Mouse (Mus musculus) adrenal gland, adult 8-10 months (tissue): ENCODE measurements at regions not wholly inside any gene's neighbourhood (a gene's known extent, or its start where the extent isn't known, plus 50 kb on each side); places are given as distances from the start of the nearest gene placed in this dataset.

ENCODE experiments used
- DNase-seq: peaks from one replicate; pipeline ENCODE4 v3.0.0; 2022

DNA sequence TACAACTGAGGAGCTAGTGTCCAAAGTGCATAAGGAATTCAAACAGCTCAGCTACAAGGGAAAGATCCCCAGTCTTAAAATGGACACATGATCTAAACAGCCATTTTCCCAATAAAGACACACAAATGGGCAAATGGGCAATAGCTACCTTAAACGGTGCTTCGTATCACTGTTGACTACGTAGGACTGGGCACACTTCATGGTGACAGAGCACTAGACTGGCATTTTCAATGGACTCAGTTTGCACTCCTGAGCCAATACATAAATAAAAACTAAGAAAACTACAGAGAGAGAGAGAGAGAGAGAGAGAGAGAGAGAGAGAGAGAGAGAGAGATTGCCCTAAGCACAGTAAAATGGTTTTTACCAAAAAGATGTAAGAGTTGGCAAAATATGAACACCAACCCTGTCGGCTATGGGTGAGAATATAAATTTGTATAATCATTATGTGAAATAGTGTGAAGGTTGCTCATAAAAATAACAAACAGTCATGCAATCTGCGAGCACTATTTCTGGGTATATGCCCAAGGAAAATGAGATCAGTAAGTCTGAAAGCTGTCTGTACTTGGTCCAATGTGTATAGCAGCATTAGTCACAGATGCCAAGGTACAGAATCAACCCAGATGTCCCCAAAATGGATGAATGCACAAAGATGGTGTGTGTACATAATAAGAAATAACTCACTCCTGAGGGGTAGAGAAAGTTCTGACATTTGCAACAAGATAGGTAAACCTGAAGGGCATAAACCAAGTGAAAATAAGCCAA lies 312.9 kb upstream of the Clec14a start:
- DNase-seq = no peak

DNA sequence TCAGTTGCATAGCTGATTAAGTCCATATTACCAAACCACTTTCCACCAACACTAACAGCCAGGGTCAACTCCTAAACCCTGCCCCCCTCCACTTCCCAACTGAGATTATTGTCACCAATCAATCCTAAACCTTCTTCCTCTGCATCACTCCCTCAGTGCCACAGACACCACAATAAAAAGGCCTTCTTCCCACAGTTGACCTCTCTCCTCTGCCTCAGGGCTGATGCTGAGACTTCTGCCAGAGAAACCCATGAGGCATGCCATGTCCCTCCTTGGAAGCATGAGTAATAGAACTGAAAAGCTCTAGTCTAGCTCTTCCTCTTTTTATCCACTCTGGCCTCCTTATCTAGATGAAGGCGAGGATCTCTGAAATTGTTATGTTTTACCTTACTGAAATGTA lies 300.0 kb upstream of the Clec14a start:
- DNase-seq = no peak

DNA sequence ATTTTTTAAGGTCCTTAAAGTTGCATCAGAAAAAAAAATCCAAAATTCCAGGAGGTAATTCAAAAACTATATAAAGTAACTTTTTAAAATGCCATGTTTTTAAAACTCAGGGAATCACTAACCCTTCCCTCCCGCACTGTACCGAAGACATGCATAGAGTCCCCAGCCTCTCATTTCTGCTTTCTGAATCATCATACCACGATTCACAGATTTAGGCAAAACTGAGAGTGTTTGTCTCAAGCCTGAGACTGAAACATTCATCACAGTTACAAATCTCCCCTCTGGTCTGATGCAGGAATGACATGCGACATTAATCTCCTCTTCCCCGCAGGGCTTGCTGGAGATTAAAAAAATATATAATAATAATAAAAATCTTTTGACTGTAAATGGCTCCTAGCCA lies 291.8 kb upstream of the Clec14a start:
- no peak for DNase-seq

DNA sequence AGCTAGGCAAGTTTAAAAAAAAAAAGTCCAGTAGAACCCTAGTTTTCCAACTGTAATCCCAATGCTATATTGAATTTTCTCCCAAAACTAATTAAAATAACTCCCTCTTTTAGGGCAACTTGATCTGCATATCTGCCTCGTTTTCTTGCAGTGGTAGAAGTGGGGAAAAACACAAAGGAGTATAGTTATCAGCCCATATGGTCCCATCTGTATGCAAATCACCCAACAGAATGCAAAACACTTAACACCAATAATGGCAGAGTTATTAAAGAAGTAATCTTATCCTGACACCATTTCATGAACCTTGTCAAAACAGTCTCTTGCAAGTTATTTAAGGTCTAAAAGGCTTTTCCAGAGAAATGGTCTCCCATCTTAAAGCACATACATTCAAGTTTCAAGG lies 290.7 kb upstream of the Clec14a start:
- no peak for DNase-seq

DNA sequence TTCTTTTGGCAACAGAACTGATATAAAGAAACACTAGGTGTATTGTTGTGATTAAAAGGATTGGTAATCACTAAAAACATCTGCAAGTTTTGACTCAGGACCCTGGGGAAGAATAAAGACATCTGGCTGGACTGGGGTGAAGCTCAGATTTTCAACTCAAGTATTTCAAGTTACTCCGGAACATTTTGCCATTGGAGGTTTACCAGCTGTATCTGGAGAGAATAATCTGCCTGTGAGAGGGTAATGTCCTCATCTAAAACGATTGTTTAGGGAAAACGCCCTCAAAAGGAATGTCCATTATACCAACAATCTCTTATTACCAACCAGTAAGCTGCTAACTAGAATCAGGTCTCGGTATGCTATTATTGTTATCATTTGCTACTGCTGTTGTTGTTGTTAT lies 288.2 kb upstream of the Clec14a start:
- DNase-seq = no peak

DNA sequence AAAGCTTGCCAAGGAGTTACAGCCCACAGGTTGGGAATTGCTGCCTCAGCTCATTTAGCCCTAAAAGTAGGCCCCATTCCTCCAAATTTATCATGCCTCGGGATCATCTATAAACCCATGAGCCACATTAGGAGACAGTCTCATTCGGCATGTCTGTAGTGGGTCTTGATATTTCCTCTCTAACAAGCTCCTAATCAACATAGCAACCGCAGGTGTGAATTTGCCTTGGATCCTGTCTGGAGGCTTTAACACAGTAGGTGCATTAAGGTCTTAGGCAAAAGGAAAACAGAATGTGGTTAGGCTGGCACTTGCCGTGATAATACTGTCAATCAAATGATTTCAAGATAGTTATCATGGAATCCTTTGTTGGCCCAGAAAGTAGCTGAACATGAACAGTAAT lies 287.7 kb upstream of the Clec14a start:
- no peak for DNase-seq

DNA sequence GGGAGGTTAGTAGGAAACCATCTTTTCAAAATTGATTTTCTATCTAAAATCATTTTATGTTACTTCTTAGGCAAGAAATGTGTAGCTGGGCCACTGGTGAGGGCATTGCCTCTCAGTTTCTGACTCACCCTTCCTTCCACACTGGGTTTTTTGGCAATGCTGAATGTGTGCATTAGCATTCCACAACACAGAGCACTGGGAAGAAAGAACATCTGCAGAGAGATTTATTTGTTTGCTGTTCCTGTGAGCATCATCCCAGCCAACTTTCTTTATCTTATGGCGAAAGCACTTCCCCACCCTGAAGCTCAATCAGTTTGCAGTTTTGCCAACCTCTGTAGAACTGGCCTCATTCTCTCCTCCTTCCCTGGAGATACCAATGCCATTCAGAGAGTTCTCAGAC lies 287.0 kb upstream of the Clec14a start:
- DNase-seq = no peak

DNA sequence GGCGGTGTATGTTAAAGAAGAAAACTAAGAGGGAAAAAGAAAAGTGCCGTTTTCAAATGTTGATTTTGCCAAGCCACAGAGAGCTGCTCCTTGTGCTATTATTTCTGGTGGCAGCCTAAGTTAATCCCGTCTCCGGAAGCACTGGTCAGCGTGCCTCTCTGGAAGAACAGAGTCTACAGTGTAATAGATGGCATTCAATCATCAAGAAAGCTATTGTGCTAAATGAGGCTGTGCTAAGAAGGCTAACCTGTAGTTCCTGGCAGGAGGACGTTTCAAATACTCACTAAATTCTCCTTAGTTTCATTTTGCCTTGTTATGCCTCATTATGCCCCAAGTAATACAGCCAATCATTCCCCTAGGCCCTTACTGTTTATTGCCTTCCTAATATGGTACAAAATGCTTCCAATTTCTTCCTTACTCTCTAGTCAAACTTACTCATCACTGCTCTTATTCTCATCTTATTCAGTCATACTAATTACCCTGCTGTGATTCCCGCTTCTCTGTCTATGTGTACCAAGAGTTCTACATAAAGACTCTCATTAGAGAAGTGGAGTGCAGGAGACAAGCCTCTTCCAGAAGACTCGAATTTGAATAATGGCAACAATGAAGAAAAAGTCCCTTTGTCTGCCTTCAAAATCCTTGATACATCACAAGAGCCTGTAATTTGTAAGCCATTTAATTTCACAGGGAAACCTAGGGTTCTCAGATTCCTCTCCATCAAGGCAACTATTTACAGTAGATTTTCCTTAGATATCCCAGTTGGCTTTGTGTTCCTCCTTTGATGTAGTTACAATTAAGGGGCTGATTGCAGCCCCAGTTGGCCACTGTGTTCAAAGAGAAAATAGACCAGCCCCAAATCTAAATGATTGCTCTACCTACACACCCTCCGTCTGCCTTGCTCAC lies 282.0 kb upstream of the Clec14a start:
- DNase-seq = no peak

DNA sequence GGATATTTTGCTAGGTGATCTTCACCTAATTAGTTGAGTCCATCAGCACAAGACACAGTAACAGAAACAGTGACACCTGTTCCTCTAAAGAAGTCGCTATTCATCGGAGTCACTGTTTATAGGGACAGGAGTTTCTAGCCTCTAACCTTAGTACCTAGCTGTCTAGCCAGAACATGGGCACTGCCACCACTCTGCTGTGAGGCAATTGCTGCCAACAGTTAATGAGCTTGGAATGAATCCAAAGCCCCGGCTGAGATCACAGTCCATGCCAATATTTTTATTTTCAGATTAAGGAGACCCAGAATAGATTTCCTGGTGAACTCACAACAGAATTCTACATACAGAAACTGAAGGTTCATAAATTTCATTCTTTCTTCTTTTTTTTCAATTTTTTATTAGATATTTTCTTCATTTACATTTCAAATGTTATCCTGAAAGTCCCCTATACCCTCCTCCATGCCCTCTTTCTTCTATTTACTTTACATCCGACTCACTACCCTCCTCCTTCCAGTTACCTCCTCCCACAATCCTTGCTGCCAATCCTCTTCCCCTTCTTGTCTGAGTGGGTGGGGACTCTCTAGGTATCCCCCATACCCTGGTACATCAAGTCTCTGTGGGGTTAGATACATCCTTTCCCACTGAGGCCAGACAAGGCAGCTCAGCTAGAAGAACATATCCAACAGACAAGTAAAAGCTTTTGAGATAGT lies 276.9 kb upstream of the Clec14a start:
- DNase-seq = no peak

DNA sequence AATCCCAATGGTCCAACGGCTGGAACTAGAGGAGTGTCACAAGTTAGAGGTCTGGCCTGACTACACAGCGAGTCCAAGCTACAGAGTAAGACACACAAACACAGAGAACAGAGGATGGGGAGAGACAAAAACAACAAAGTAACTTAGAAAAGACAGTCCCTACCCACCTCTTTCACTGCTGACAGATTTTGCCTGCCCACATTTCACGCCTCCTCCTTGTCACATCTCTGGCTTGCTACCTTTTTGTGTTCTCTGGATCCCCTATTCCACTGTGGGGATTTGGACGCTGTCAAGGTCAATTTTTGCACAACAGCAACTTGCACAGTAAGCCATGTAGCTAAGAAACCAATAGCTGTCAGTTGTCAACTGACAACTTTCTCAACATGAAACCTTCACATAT lies 275.8 kb upstream of the Clec14a start:
- no peak for DNase-seq

DNA sequence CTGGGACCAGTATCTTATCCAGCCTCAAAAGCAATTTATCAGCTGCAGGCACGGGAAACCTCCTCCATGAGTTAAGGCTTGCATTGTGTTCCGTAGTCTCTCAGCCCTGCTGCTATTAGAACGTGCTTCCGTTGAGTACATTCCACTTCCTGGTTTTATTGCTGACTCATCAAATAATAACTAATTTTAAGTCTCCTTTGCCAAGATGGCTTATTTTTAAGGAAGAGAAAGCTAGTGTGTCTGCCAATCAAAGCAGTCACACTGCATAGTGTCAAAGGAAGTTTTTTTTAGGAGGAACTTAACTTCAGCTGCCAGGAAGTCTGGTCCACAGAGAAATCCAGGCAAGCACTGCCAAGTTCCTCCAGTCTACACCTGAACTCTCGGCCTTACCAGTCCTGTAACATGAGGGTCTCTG lies 269.2 kb upstream of the Clec14a start:
- DNase-seq = no peak

DNA sequence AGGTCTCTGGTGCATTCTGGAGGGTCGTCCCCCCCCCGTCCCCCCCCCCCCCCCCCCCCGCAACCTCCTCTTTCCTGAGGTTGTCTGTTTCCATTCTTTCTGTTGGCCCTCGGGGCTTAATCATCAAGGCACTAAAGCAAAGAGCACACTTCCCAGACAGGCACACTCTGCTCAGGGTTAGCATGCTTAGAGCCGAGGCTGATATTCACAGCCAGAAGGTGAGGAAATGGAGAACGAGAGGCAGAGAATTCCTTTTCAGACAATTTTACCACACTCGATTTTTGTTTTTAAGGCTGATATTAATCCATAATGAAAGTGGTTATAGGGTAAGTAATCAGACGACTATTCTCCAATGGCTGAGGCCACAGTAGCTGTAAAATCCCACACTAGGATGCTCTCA lies 268.7 kb upstream of the Clec14a start:
- no peak for DNase-seq

DNA sequence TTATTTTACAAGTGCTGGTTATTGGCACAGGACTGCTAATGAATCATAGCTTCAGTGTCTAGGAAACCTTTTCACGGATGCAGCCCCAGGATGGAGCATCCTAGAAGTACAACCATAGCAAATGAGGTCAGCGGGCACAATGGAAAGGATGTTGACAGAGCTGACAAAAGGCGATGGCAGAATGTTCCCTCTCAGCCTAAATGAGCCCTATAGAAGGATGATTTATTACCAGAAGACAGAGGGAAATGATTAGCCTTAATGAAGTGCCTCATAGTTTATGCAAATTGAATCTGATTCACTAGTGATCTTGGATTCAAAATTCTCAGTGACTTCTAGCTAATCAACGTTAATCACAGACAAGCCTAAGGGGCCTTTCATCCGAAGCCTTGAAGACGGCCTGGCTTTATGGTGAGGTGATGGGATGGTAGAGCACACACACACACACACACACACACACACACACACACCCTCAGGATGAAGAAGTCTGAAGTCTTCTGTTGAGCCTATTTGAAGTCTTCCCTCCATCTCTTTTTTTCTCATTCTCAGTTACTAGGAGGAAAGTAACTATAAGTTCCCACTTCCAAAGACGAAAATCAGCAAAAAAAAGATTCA lies 267.4 kb upstream of the Clec14a start:
- no peak for DNase-seq

DNA sequence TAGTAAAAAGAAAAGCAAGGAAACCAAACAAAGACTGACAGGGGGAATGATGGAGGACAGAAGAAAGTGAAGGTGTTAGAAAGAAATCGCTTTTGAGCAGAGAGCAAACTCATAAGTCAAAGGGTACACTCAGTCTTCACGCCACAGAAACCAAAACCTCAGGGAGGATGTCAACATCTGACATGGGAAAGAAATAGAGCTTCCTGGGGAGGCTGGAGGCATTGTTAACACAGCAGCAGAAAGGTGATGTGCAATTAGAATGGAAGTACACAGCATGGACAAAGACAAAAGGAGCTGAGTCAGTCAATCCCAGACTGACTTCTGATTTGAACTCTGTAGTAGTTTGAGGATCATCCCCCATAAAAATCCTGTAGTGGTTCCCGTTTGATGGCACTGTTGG lies 261.2 kb upstream of the Clec14a start:
- no peak for DNase-seq

DNA sequence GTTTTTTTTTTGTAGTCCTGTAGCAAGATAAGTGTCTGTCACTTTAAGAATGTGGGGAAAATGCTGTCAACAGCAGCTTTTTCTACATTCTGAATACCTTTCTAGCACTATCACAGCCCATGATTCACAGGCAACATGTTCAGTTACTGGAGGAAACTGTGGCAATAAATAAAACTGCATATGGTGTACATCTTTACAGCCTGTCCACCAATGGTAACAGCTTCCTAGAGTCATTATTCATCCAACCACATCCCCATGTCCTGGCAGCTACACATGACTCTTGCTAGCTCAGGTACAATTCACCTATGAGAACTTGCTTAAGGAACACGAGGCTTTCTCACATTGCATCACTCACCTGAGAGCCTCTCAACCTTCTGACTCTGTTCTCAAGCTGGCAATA lies 247.7 kb upstream of the Clec14a start:
- DNase-seq = no peak

DNA sequence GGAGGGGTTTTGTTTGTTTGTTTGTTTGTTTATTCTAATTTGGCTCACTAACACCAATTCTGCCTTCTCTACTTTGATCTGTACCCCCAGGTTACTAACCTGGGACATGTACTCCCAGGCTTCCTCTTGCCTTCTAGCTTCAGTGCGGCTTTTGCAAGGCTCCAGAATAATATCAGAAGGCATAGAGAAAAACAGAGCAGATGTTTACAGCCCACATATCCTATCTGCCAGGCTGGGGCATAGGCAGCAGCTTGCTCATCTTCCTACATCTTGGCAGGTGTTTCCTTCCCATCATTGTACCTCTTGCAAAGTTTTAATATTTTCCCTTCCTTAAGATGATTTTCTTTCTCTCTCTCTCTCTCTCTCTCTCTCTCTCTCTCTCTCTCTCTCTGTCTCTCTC lies 244.9 kb upstream of the Clec14a start:
- DNase-seq = no peak

DNA sequence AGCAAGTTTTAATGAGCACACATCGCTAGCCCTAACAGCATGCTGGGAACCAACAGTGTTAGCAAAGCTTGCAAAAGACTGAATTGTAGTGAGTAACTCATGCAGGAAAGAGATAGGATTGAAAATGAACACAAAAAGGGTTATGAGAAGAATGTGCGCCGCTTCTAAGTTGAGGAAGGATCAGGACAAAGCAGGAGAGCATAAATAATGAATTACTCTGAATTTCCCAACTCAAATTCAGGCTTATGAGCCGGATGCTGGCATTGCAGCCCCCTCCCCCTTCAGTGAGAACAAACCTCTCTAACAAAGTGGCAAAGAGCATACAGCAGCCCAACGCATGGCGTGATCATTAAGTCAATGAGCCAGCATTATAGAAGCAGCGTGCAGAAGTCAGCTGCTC lies 243.6 kb upstream of the Clec14a start:
- no peak for DNase-seq

DNA sequence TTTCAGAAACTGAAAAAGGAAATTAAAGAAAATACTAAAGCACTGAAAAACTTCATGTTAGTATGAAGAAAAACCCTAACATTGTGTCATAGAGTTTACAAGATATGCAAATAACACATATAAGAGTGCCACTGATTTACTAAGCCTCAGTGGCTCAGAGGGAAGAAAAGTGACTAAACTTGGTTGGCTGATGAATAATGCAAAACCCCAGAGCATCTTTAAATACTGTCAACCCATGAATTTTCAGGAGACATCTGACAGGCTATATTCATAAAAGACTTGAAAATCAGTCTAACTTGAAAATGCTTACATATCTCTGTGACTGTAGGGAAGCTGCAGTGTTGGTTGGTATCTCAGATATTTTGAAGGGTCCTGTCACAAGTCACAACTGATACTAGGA lies 235.2 kb upstream of the Clec14a start:
- DNase-seq = no peak

DNA sequence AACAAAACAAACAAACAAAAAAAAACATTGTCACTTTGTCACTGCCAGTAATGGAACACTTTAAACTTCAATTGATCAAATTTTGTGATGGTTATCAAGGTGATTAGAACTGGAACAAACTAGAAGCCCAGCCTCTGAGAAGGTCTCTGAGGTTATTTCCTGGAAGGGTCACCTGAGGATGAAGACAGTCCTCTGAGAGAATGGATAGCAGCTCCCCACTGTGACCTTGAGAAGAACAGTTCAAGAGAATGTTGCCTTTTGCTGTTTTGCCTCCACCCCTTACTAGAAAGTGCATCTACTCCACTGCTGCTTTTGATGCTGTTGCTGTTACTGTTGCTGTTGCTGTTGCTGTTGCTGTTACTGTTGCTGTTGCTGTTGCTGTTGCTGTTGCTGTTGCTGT lies 205.1 kb upstream of the Clec14a start:
- no peak for DNase-seq

DNA sequence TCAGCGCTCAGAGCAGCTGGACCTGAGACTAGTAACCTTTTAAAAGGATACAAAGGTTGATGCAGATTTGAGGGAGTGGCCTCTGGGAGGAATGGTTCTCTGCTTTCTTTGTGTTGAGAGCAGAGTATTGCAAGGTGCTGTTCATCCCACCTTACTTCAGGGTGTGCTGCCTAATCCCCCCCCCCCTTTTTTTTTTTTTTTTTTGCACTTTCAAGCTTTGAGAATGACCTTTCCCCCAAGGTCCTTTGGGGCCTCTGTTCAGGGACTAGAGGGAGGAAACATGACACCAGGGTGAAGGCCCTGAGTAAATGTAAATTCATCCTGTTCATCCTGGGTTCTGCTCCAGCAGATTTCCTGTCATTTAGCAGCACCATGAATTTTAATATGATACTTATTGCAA lies 204.4 kb upstream of the Clec14a start:
- no peak for DNase-seq

DNA sequence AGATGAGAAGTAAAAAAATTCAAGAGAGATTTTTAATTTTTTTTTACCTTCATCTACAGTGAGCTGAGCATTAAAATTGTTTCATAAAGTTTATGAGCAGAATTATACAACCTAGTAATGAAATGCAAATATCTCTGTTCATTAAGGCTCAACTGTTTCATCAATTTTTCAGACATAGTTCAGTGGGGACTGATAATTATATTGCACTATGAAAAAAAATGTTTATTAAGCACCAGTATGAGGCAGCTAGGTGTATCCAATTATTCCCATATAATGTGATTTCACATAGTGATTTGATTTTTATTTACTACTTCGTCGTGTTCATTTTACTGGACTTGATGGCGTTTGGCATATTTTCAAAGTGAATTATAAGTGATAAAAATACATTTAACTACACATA lies 191.4 kb upstream of the Clec14a start:
- DNase-seq = no peak

DNA sequence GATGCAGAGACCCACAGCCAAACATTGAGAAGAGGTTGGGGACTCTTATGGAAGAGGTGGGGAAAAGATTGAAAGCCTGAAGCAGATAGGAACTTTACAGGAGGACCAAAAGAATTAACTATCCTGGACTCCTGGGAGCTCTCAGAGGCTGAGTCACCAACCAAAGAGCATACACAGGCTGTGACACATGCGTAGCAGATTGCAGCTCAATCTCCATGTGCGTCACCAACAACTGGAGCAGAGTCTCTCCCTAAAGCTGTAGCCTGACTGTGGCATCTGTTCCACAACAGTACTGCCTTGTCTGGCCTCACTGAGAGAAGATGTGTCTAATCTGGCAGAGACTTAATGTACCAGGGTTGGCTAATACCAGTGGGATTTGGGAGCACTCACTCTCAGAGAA lies 185.7 kb upstream of the Clec14a start:
- DNase-seq = no peak

DNA sequence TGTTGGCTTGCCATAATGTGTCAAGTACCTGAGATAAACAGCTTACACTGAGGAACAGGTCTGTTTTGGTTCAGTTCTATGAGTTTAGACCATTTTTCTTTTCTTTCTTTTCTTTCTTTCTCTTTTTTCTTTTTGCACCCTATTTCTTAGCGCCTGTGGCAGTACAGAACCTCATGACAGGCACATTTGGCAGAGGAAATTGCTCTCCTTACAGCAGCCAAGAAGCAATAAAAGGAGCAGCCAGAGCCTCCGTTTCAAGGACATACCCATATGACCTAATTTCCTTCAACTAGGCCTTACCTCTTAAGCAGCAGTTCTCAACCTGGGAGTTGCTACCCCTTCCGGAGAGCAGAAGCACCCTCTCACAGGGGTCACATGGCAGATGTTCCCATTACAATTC lies 173.9 kb upstream of the Clec14a start:
- no peak for DNase-seq
